21 mouse cellular contexts compared by ENCODE assay signal in the genomic region with DNA sequence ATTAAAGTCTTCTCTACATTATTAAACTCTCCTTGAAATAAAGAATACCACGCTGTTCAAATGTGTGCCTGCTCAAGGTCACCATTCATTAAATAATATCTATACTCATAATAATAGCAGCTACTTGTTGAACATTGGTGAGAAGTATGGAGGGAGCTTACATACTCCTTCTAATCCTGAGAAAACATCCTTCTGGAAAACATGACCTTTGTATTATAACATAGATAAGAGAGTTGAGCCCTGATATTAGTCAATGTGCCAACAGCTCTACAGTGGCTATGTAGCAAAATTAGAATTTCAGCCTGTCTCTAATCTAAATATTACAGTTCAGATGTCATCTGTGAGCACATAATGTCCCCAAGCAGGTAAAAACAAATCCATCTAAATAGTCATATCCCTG.
DNase-seq lines count a peak whose midpoint lies in the region; ATAC-seq and TF ChIP-seq lines count a peak whose summit lies in the region.
"Had no signal": no experiment of that assay in that cellular context is flagged by ENCODE, and none has a peak within 500 bp of the region (broad histone marks: within the 10 kb centered on the region; RNA-seq: fewer than 3 reads in every experiment).

No protein-coding gene starts in this region.

- H3K36me3 ChIP-seq in intestine, embryonic 15.5 days: no peaks in the 10 kb centered on the region
- H3K36me3 ChIP-seq in intestine, embryonic 16.5 days (ENCODE audit: control insufficient read depth, insufficient read depth, low read length): no peaks in the 10 kb centered on the region
- no peaks in the 10 kb centered on the region for H3K36me3 ChIP-seq in intestine, postnatal 0 days (ENCODE audit: control insufficient read depth, insufficient read depth)
- H3K36me3 ChIP-seq in hindbrain, embryonic 16.5 days (ENCODE audit: control insufficient read depth, insufficient read depth, low read length): no peaks in the 10 kb centered on the region
- H3K36me3 ChIP-seq: G1E had no signal

- no peak overlapping the region for H3K4me3 ChIP-seq in intestine, embryonic 15.5 days (replicated peaks)
- H3K4me3 ChIP-seq in intestine, embryonic 16.5 days (ENCODE audit: low read length): no peak overlapping the region
- H3K4me3 ChIP-seq in intestine, postnatal 0 days (ENCODE audit: low read depth, low read length): no peak overlapping the region
- no peak overlapping the region for H3K4me3 ChIP-seq in hindbrain, embryonic 16.5 days (ENCODE audit: low read length)

- WGBS in intestine, embryonic 15.5 days: 85% methylated on average over 1 of the region's 1 CpGs
- WGBS in intestine, embryonic 16.5 days: 93% methylated on average over 1 of the region's 1 CpGs
- 83% methylated on average over 1 of the region's 1 CpGs for WGBS in intestine, postnatal 0 days
- WGBS in hindbrain, embryonic 16.5 days: 90% methylated on average over 1 of the region's 1 CpGs

- H3K9ac ChIP-seq in intestine, embryonic 15.5 days: no peak overlapping the region
- H3K9ac ChIP-seq in intestine, embryonic 16.5 days (ENCODE audit: low read depth, low read length): no peak overlapping the region
- H3K9ac ChIP-seq in intestine, postnatal 0 days (ENCODE audit: low read depth, low read length): no peak overlapping the region
- H3K9ac ChIP-seq in hindbrain, embryonic 16.5 days (ENCODE audit: low read depth, low read length): no peak overlapping the region

- peak; percentile 72; the same call in 1 of the 2 replicates for ATAC-seq in intestine, embryonic 15.5 days
- ATAC-seq in intestine, embryonic 16.5 days: peak; percentile 78
- peak; percentile 66 for ATAC-seq in intestine, postnatal 0 days
- ATAC-seq in hindbrain, embryonic 16.5 days: no peak
- ATAC-seq: activated CD4-positive, CD25-positive, alpha-beta regulatory T cell, adult 4 months; CD4-positive, CD25-positive, alpha-beta regulatory T cell, adult 4 months; Patski had no signal

- DNase-seq in heart, adult 9 months (ENCODE audit: low spot score in 2 of 2): no peak
- no peak for DNase-seq in cerebellum, postnatal 36 days
- DNase-seq: adrenal gland, adult 2 months; adrenal gland, adult 8-10 months; adrenal gland, postnatal 10 days; adrenal gland, postnatal 14 days; adrenal gland, postnatal 25 days; adrenal gland, postnatal 36 days; B cell, adult 2 months; cerebellum, adult 11 months; cerebellum, adult 11-12 months; cerebellum, adult 18-20 months had no signal

- no peaks in the 10 kb centered on the region for H3K4me1 ChIP-seq in intestine, embryonic 15.5 days (replicated peaks)
- no peaks in the 10 kb centered on the region for H3K4me1 ChIP-seq in intestine, embryonic 16.5 days (ENCODE audit: control insufficient read depth, insufficient read depth, low read length)
- no peaks in the 10 kb centered on the region for H3K4me1 ChIP-seq in intestine, postnatal 0 days (replicated peaks; ENCODE audit: control insufficient read depth, insufficient read depth, low read length)
- no peaks in the 10 kb centered on the region for H3K4me1 ChIP-seq in hindbrain, embryonic 16.5 days (ENCODE audit: control insufficient read depth, insufficient read depth, low read depth, low read length)

- no peak overlapping the region for H3K27ac ChIP-seq in intestine, embryonic 15.5 days
- no peak overlapping the region for H3K27ac ChIP-seq in intestine, embryonic 16.5 days (ENCODE audit: low read length)
- no peak overlapping the region for H3K27ac ChIP-seq in intestine, postnatal 0 days (ENCODE audit: low read depth, low read length)
- no peak overlapping the region for H3K27ac ChIP-seq in hindbrain, embryonic 16.5 days (ENCODE audit: low read depth, low read length)

- TF ChIP-seq CTCF in intestine, postnatal 0 days (IDR thresholded peaks at IDR 0.05; ENCODE audit: low read depth): no peak

- H3K27me3 ChIP-seq in intestine, embryonic 15.5 days (replicated peaks): no peaks in the 10 kb centered on the region
- H3K27me3 ChIP-seq in intestine, embryonic 16.5 days (replicated peaks; ENCODE audit: control insufficient read depth, insufficient read depth, low read length): no peaks in the 10 kb centered on the region
- no peaks in the 10 kb centered on the region for H3K27me3 ChIP-seq in intestine, postnatal 0 days (replicated peaks; ENCODE audit: control insufficient read depth, insufficient read depth, low read length)
- no peaks in the 10 kb centered on the region for H3K27me3 ChIP-seq in hindbrain, embryonic 16.5 days (replicated peaks; ENCODE audit: control insufficient read depth, insufficient read depth, low read length)
- H3K27me3 ChIP-seq: CH12.LX had no signal

- H3K4me2 ChIP-seq in intestine, embryonic 15.5 days (replicated peaks): no peak overlapping the region
- no peak overlapping the region for H3K4me2 ChIP-seq in intestine, embryonic 16.5 days (ENCODE audit: low read depth, low read length)
- no peak overlapping the region for H3K4me2 ChIP-seq in intestine, postnatal 0 days (replicated peaks; ENCODE audit: low read depth)
- no peak overlapping the region for H3K4me2 ChIP-seq in hindbrain, embryonic 16.5 days (ENCODE audit: low read length)

- H3K9me3 ChIP-seq in intestine, embryonic 15.5 days: no peaks in the 10 kb centered on the region
- no peaks in the 10 kb centered on the region for H3K9me3 ChIP-seq in intestine, embryonic 16.5 days (ENCODE audit: control insufficient read depth, low read length)
- no peaks in the 10 kb centered on the region for H3K9me3 ChIP-seq in intestine, postnatal 0 days (ENCODE audit: control insufficient read depth)
- no peaks in the 10 kb centered on the region for H3K9me3 ChIP-seq in hindbrain, embryonic 16.5 days (ENCODE audit: control insufficient read depth, low read length)
- H3K9me3 ChIP-seq: G1E had no signal
